Mouse (Mus musculus): ENCODE data around the gene Limk1.

GRCm38 (mm10) chr5:134674977-134675376 lies 13.4 kb downstream of the Limk1 start:
- no peak for TF ChIP-seq CTCF (IDR thresholded peaks at IDR 0.05; ENCODE audit: extremely low read depth, insufficient read length, insufficient replicate concordance, low read depth, low read length)
- TF ChIP-seq POLR2A (IDR thresholded peaks at IDR 0.05; ENCODE audit: low read depth, low read length): no peak
